Mouse (Mus musculus) limb, embryonic 11.5 days (tissue): ENCODE data around the gene Jund. TPM values are rescaled to one million over a fixed set of nuclear protein-coding genes. Genes with fewer than 3 reads are reported as not detected.

Experiments
- ATAC-seq: fragments of 200-750 bp; cut with Nextera tagmentation; 2 replicates; pipeline ENCODE4 v1.8.0; 2017; ENCODE audit warnings: low read depth; ENCODE audit not compliant: insufficient number of reproducible peaks, low FRiP score, low TSS enrichment
- DNase-seq: peaks from one replicate; pipeline ENCODE4 v3.0.0-alpha.2; 2015; ENCODE audit warnings: low spot score
- H3K27ac ChIP-seq: fragments of 300-500 bp; sonication (generic); replicated peaks from 2 replicates; pipeline ENCODE4 v1.5.1; 2014; ENCODE audit warnings: low read depth, mild to moderate bottlenecking, low read length
- H3K27me3 ChIP-seq: fragments of 300-500 bp; sonication (generic); 2 replicates; pipeline ENCODE4 v1.6.1; 2014; ENCODE audit warnings: mild to moderate bottlenecking, low read length, mixed read lengths; ENCODE audit not compliant: control insufficient read depth, insufficient read depth
- H3K36me3 ChIP-seq: fragments of 300-500 bp; sonication (generic); 2 replicates; pipeline ENCODE4 v1.6.1; 2014; ENCODE audit warnings: mild to moderate bottlenecking, low read length, moderate library complexity, mixed read lengths; ENCODE audit not compliant: control insufficient read depth, insufficient read depth
- H3K4me1 ChIP-seq: fragments of 300-500 bp; sonication (generic); 2 replicates; pipeline ENCODE4 v1.6.1; 2014; ENCODE audit warnings: low read length, mixed read lengths; ENCODE audit not compliant: control insufficient read depth, insufficient read depth
- H3K4me2 ChIP-seq: fragments of 300-500 bp; sonication (generic); 2 replicates; pipeline ENCODE4 v1.6.1; 2014; ENCODE audit warnings: low read depth, mild to moderate bottlenecking, moderate library complexity; ENCODE audit not compliant: severe bottlenecking
- H3K4me3 ChIP-seq: fragments of 300-500 bp; sonication (generic); 2 replicates; pipeline ENCODE4 v1.5.1; 2014; ENCODE audit warnings: low read depth, low read length
- H3K9ac ChIP-seq: fragments of 300-500 bp; sonication (generic); 2 replicates; pipeline ENCODE4 v1.6.1; 2014; ENCODE audit warnings: mild to moderate bottlenecking, low read length
- H3K9me3 ChIP-seq: fragments of 300-500 bp; sonication (generic); 2 replicates; pipeline ENCODE4 v1.6.1; 2016; ENCODE audit warnings: low read length; ENCODE audit not compliant: control insufficient read depth
- WGBS: fragments of 180-500 bp; shearing (Covaris S2); extraction: QIAGEN DNeasy Blood & Tissue Kit; methylation state at CpG from one replicate; pipeline ENCODE4 v1.1.7; 2014; 5-methylcytosine and 5-hydroxymethylcytosine counted together
- polyA plus RNA-seq: library from polyadenylated mRNA; unstranded; fragments of >200 nt; fragmentation: Nextera tagmentation; extraction: Ambion mirVana; gene quantifications from 2 replicates; pipeline ENCODE4 v1.2.1, GENCODE M21; 2014

The Jund gene
- polyA plus RNA-seq, 1 experiment from 2014 or later = 104 TPM

GRCm38 (mm10) chr8:70745691-70746220, 47.0 kb downstream of the Jund start:
- DNase-seq (no peak), ATAC-seq (no peak)
- H3K4me1 ChIP-seq = peaks cover 9% of the 10 kb centered on the region
- H3K27me3 ChIP-seq = peaks cover 58% of the 10 kb centered on the region
- no peak overlapping the region for H3K27ac ChIP-seq
- no peaks in the 10 kb centered on the region for H3K9me3 ChIP-seq
- no peak overlapping the region for H3K4me3 ChIP-seq
- no peak overlapping the region for H3K9ac ChIP-seq
- H3K36me3 ChIP-seq = no peaks in the 10 kb centered on the region
- WGBS = 51% methylated on average over 19 of the region's 19 CpGs
- no peak overlapping the region for H3K4me2 ChIP-seq

GRCm38 (mm10) chr8:70746676-70747075, 47.9 kb downstream of the Jund start:
- H3K9me3 ChIP-seq = no peaks in the 10 kb centered on the region
- 69% methylated on average over 9 of the region's 9 CpGs for WGBS
- no peak overlapping the region for H3K9ac ChIP-seq
- H3K4me3 ChIP-seq = no peak overlapping the region
- H3K27ac ChIP-seq = no peak overlapping the region
- peaks cover 52% of the 10 kb centered on the region for H3K27me3 ChIP-seq
- H3K4me2 ChIP-seq = no peak overlapping the region
- no peaks in the 10 kb centered on the region for H3K36me3 ChIP-seq
- no peak for ATAC-seq
- peaks cover 9% of the 10 kb centered on the region for H3K4me1 ChIP-seq
- DNase-seq = no peak

DNA sequence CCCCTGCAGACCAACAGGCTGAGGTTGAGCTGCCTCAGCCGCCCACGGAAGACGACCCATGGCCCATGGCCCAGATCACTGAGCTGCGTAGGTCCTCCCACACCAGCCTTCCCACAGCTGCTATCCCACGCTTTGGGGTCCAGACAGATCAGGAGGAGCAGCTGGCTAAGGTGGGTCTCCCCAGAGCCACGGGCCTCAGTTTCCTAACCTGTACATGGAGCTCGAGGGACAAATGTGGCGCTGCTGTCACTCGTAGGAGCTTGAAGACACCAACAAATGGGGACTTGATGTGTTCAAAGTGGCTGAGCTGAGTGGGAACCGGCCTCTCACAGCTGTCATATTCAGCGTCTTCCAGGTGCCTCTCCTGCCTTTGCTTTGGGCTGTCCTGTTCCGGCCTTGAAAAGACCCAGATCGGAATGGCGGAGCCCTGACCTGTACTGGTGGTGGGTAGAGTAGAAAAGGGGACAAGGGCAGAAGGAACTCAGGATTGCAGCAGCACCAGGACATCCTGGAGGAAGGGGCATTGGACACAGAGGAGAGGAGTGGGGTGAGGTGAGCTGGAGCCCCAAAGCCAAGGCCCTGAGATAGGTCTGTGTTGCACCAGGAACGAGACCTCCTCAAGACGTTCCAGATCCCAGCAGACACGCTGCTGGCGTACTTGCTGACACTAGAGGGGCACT, 48.6 kb downstream of the Jund start:
- peaks cover 9% of the 10 kb centered on the region for H3K4me1 ChIP-seq
- no peak overlapping the region for H3K4me2 ChIP-seq
- no peak overlapping the region for H3K9ac ChIP-seq
- DNase-seq = no peak
- no peaks in the 10 kb centered on the region for H3K9me3 ChIP-seq
- no peak for ATAC-seq
- H3K4me3 ChIP-seq = no peak overlapping the region
- H3K36me3 ChIP-seq = no peaks in the 10 kb centered on the region
- H3K27ac ChIP-seq = no peak overlapping the region
- WGBS = 86% methylated on average over 18 of the region's 18 CpGs
- H3K27me3 ChIP-seq = peaks cover 47% of the 10 kb centered on the region

DNA sequence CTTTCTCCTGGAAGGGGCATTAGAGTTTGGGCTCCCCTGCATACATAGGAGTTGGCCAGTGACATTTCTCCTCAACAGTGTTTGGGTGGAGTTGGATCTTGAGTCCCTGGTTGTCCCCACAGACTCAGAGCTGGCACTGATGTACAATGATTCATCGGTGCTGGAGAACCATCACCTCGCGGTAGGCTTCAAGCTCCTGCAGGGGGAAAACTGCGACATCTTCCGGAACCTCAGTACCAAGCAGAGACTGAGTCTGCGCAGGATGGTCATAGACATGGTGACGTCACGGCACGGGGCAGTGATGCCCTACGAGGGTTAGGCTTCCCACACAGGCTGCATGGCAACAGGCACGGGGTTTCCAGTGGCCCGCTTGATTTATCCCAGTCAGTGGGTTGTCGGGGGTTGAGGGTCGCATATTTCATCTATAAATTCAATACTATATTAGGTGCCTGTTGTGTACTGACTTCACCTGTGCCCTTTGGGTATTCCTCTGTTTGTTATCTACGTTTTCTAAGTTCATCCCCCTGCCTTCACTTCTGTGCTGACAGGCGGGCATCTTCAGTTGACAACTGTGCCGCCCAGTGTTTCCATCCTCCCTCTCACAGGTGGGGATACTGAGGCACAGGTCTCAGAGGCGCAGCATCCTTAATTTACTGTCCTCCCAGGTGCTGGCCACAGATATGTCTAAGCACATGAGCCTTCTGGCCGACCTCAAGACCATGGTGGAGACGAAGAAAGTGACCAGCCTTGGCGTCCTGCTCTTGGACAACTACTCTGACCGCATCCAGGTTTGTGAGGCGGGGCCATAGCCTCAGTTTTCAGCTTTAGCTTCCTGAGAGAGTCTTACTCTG, 49.7 kb downstream of the Jund start:
- 87% methylated on average over 23 of the region's 23 CpGs for WGBS

DNA sequence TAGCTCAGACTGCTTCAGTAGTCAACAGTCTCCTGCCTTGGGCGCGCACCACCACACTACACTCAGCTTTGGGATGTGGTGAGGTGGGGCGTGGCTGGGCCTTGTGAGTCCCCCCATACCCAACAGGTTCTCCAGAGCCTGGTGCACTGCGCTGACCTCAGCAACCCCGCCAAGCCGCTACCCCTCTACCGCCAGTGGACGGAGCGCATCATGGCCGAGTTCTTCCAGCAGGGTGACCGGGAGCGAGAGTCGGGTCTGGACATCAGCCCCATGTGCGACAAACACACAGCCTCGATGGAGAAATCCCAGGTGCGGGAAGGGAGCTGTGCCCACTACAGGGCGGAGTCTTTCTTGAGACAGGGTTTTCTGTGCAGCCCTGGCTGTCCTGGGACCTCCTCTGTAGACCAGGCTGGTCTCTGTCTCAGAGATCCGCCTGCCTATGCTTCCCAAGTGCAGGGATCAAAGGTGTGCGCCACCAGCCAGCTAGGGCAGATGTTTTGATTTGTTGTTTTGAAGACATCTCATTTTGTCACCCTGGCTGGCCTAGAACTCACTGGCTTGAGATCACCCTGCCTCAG, 50.4 kb downstream of the Jund start:
- 79% methylated on average over 19 of the region's 19 CpGs for WGBS

More for the DNA sequence above, 49.7 kb downstream of the Jund start:
- no peak overlapping the region for H3K4me2 ChIP-seq
- no peak for DNase-seq
- H3K4me3 ChIP-seq = no peak overlapping the region
- H3K4me1 ChIP-seq = peaks cover 8% of the 10 kb centered on the region
- ATAC-seq = no peak
- no peak overlapping the region for H3K27ac ChIP-seq
- H3K27me3 ChIP-seq = peaks cover 36% of the 10 kb centered on the region
- no peak overlapping the region for H3K9ac ChIP-seq
- no peaks in the 10 kb centered on the region for H3K9me3 ChIP-seq
- H3K36me3 ChIP-seq = no peaks in the 10 kb centered on the region

More for the DNA sequence above, 50.4 kb downstream of the Jund start:
- Histone ChIP-seq H3K9ac (no peak overlapping the region), H3K36me3 (no peaks in the 10 kb centered on the region), H3K4me2 (no peak overlapping the region), H3K27me3 (peaks cover 29% of the 10 kb centered on the region), H3K4me3 (no peak overlapping the region), H3K4me1 (peaks cover 6% of the 10 kb centered on the region), H3K27ac (no peak overlapping the region), H3K9me3 (no peaks in the 10 kb centered on the region)
- no peak for ATAC-seq
- DNase-seq = no peak

Other genes starting within 250 kb of the Jund start
- gene Klhl26, start 222.0 kb upstream of the Jund start, polyA plus RNA-seq = 18.9 and 21.7 TPM in 2 replicates
- 20.0 and 20.8 TPM in 2 replicates for gene Tmem59l, start 211.6 kb upstream of the Jund start, polyA plus RNA-seq
- 85.8 and 102 TPM in 2 replicates for gene Crlf1, start 205.8 kb upstream of the Jund start, polyA plus RNA-seq
- 126 and 138 TPM in 2 replicates for gene Rex1bd, start 192.2 kb upstream of the Jund start, polyA plus RNA-seq
- 926 and 927 TPM in 2 replicates for gene Uba52, start 188.1 kb upstream of the Jund start, polyA plus RNA-seq
- 221 and 233 TPM in 2 replicates for gene Fkbp8, start 171.2 kb upstream of the Jund start, polyA plus RNA-seq
- 47.0 and 47.6 TPM in 2 replicates for gene Kxd1, start 171.0 kb upstream of the Jund start, polyA plus RNA-seq
- gene Ell, start 159.5 kb upstream of the Jund start, polyA plus RNA-seq = 19.5 and 20.1 TPM in 2 replicates
- gene Isyna1, start 104.6 kb upstream of the Jund start, polyA plus RNA-seq = 100 and 114 TPM in 2 replicates
- gene Ssbp4, start 90.1 kb upstream of the Jund start, polyA plus RNA-seq = 167 and 177 TPM in 2 replicates
- 0.57 TPM in 2 replicates for gene Lrrc25, start 82.8 kb upstream of the Jund start, polyA plus RNA-seq
- gene Gdf15, start 66.5 kb upstream of the Jund start, polyA plus RNA-seq = 0.15 TPM in 1 of 2 replicates, not detected in the other
- 48.9 and 59.4 TPM in 2 replicates for gene Pgpep1, start 38.6 kb upstream of the Jund start, polyA plus RNA-seq
- 356 and 388 TPM in 2 replicates for gene Lsm4, start 25.7 kb upstream of the Jund start, polyA plus RNA-seq
- gene Iqcn, start 4.5 kb downstream of the Jund start, polyA plus RNA-seq = not detected in 2 replicates
- not detected in 2 replicates for gene Gm3336, start 19.6 kb downstream of the Jund start, polyA plus RNA-seq
- gene Pde4c, start 24.8 kb downstream of the Jund start, polyA plus RNA-seq = 0.08 and 0.13 TPM in 2 replicates
- gene Rab3a, start 55.7 kb downstream of the Jund start, polyA plus RNA-seq = 11.6 and 12.3 TPM in 2 replicates
- 23.1 and 23.6 TPM in 2 replicates for gene Mpv17l2, start 62.0 kb downstream of the Jund start, polyA plus RNA-seq
- gene Pik3r2, start 77.8 kb downstream of the Jund start, polyA plus RNA-seq = 46.9 and 48.3 TPM in 2 replicates
- gene Mast3, start 106.1 kb downstream of the Jund start, polyA plus RNA-seq = 11.7 and 14.6 TPM in 2 replicates
- gene Il12rb1, start 109.5 kb downstream of the Jund start, polyA plus RNA-seq = not detected in 2 replicates
- 4.9 and 5.1 TPM in 2 replicates for gene Arrdc2, start 140.8 kb downstream of the Jund start, polyA plus RNA-seq
- gene Kcnn1, start 164.3 kb downstream of the Jund start, polyA plus RNA-seq = 3.8 and 3.9 TPM in 2 replicates
- 154 and 161 TPM in 2 replicates for gene Ccdc124, start 175.0 kb downstream of the Jund start, polyA plus RNA-seq
- 0.09 and 0.34 TPM in 2 replicates for gene Slc5a5, start 193.8 kb downstream of the Jund start, polyA plus RNA-seq
- gene Rpl18a, start 198.5 kb downstream of the Jund start, polyA plus RNA-seq = 3,769 and 3,846 TPM in 2 replicates
- 42.3 and 44.8 TPM in 2 replicates for gene Map1s, start 207.0 kb downstream of the Jund start, polyA plus RNA-seq